Mouse (Mus musculus) myocyte (in vitro differentiated cells): ENCODE measurements at regions not wholly inside any gene's neighbourhood (a gene's known extent, or its start where the extent isn't known, plus 50 kb on each side); places are given as distances from the start of the nearest gene placed in this dataset.

ENCODE experiments used
- MYOG ChIP-seq, 3 experiments: IDR thresholded peaks; one replicate each; pipeline ENCODE4 v1.6.1; 2011; ENCODE audit warnings: control low read depth in 2 of 3, low read depth in 2 of 3, mild to moderate bottlenecking in 2 of 3; ENCODE audit not compliant: insufficient read length in 2 of 3, control insufficient read depth in 1 of 3, insufficient read depth in 1 of 3
- POLR2A ChIP-seq: IDR thresholded peaks from one replicate; pipeline ENCODE4 v1.6.1; 2011; ENCODE audit warnings: low read depth, mild to moderate bottlenecking, control low read depth, moderate library complexity; ENCODE audit not compliant: insufficient read length
- POLR2AphosphoS2 ChIP-seq: IDR thresholded peaks from one replicate; pipeline ENCODE4 v1.6.1; 2011; ENCODE audit warnings: low read depth, control low read depth; ENCODE audit not compliant: insufficient read length

DNA sequence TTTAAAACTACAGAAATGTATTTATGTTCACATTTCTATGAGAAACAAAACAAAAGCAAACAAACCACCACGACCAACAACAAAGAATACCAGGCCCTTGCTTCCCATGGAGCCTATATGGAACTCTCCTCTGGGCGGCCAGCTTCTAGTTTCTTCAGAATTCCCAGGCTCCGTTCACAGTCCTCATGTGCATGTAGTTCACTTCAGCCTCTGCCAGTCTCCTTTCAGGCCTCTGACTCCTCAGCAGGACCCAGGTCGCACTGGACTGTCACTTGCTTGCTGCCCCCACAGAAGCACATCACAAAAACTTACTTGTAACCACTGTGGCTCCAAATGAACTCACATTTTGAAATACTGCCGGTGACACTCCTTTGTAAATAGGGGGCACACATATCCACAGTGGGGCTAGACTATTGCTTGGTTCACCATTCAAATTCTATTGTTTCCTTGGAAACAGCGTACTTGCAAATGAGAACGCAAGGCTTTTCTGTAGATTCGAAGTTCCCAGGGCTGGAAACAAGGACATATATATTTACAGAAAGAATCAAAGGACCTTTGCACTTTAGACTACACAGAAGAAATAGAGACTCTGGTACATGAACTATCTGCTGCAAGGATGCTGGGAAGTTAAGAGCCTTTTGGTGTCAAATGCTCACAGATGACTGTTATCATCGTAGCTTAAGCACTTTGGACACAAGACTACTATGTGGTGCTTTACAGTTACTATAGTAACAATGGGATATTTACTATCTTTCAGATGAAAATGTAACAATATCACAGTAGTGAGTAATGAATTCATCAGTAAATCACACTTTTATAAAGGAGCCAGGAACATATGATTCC, 186.4 kb upstream of the Emcn start:
- TF ChIP-seq POLR2A (no peak), POLR2AphosphoS2 (no peak), MYOG (IDR thresholded peaks at IDR 0.05; ENCODE audit: control insufficient read depth in 1 of 3, insufficient read depth in 1 of 3, insufficient read length in 2 of 3, low read depth in 2 of 3) (no peak)
